Mouse (Mus musculus) stomach, embryonic 16.5 days (tissue): ENCODE results near the gene Sytl1. TPM values are rescaled to one million over a fixed set of nuclear protein-coding genes. Genes with fewer than 3 reads are reported as not detected.

ENCODE experiments used
- ATAC-seq: fragments of 200-750 bp; cut with Nextera tagmentation; 2 replicates; pipeline ENCODE4 v1.8.0; 2017; ENCODE audit warnings: moderate number of reproducible peaks, moderate TSS enrichment; ENCODE audit not compliant: insufficient read depth, low FRiP score
- H3K27ac ChIP-seq: fragments of 300-500 bp; sonication (generic); 2 replicates; pipeline ENCODE4 v1.5.1; 2014; ENCODE audit warnings: low read length
- H3K27me3 ChIP-seq: fragments of 300-500 bp; sonication (generic); 2 replicates; pipeline ENCODE4 v1.6.1; 2014; ENCODE audit warnings: low read length, control low read depth, mixed read lengths; ENCODE audit not compliant: control insufficient read depth, insufficient read depth
- H3K36me3 ChIP-seq: fragments of 300-500 bp; sonication (generic); 2 replicates; pipeline ENCODE4 v1.6.1; 2014; ENCODE audit warnings: low read length; ENCODE audit not compliant: control insufficient read depth, insufficient read depth
- H3K4me1 ChIP-seq: fragments of 300-500 bp; sonication (generic); 2 replicates; pipeline ENCODE4 v1.6.1; 2014; ENCODE audit warnings: low read length, control low read depth, mixed read lengths; ENCODE audit not compliant: control insufficient read depth, insufficient read depth
- H3K4me2 ChIP-seq: fragments of 300-500 bp; sonication (generic); 2 replicates; pipeline ENCODE4 v1.6.1; 2014; ENCODE audit warnings: low read depth, low read length, mixed read lengths
- H3K4me3 ChIP-seq: fragments of 300-500 bp; sonication (generic); replicated peaks from 2 replicates; pipeline ENCODE4 v1.5.1; 2014; ENCODE audit warnings: mild to moderate bottlenecking, low read length
- H3K9ac ChIP-seq: fragments of 300-500 bp; sonication (generic); 2 replicates; pipeline ENCODE4 v1.6.1; 2014; ENCODE audit warnings: low read length
- H3K9me3 ChIP-seq: fragments of 300-500 bp; sonication (generic); replicated peaks from 2 replicates; pipeline ENCODE4 v1.6.1; 2016; ENCODE audit warnings: low read length, control low read depth; ENCODE audit not compliant: control insufficient read depth
- WGBS: fragments of 180-500 bp; shearing (Covaris S2); extraction: QIAGEN DNeasy Blood & Tissue Kit; methylation state at CpG from one replicate; pipeline ENCODE4 v1.1.7; 2014; 5-methylcytosine and 5-hydroxymethylcytosine counted together
- polyA plus RNA-seq: library from polyadenylated mRNA; unstranded; fragments of >200 nt; fragmentation: Nextera tagmentation; extraction: Ambion mirVana; gene quantifications from 2 replicates; pipeline ENCODE4 v1.2.1, GENCODE M21; 2015

Gene Sytl1
- polyA plus RNA-seq, 1 experiment from 2014 or later: 52.0 TPM

- Histone ChIP-seq H3K9ac (no peak overlapping the region), H3K4me1 (peaks cover 17% of the 10 kb centered on the region), H3K9me3 (no peaks in the 10 kb centered on the region), H3K36me3 (no peaks in the 10 kb centered on the region), H3K4me2 (no peak overlapping the region), H3K4me3 (no peak overlapping the region), H3K27me3 (peaks cover 7% of the 10 kb centered on the region), H3K27ac (no peak overlapping the region)
- 5% methylated on average over 5 of the region's 5 CpGs for WGBS
- ATAC-seq: no peak
Measured at GRCm38 (mm10) chr4:133217641-133218040, 45.3 kb downstream of the Sytl1 start.

GRCm38 (mm10) chr4:133213661-133214060 is 49.3 kb downstream of the Sytl1 start:
- Histone ChIP-seq H3K27ac (no peak overlapping the region), H3K9ac (no peak overlapping the region), H3K36me3 (no peaks in the 10 kb centered on the region), H3K4me2 (peak overlapping the region; percentile 88; the same call in 1 of the 2 replicates), H3K4me3 (peak overlapping the region; percentile 64; the same call in 1 of the 2 replicates), H3K27me3 (peaks cover 10% of the 10 kb centered on the region), H3K4me1 (peaks cover 18% of the 10 kb centered on the region), H3K9me3 (no peaks in the 10 kb centered on the region)
- 13% methylated on average over 10 of the region's 10 CpGs for WGBS
- ATAC-seq: no peak

- Histone ChIP-seq H3K36me3 (no peaks in the 10 kb centered on the region), H3K4me2 (peak overlapping the region; percentile 88), H3K4me3 (peak overlapping the region; percentile 64), H3K9ac (no peak overlapping the region), H3K9me3 (no peaks in the 10 kb centered on the region), H3K27ac (no peak overlapping the region), H3K4me1 (peaks cover 18% of the 10 kb centered on the region), H3K27me3 (peaks cover 10% of the 10 kb centered on the region)
- ATAC-seq: no peak
- 3% methylated on average over 9 of the region's 9 CpGs for WGBS
Measured at GRCm38 (mm10) chr4:133213268-133213590, 49.7 kb downstream of the Sytl1 start.

GRCm38 (mm10) chr4:133212562-133213267 is 50.2 kb downstream of the Sytl1 start:
- Histone ChIP-seq H3K4me1 (peaks cover 18% of the 10 kb centered on the region), H3K27me3 (peaks cover 10% of the 10 kb centered on the region), H3K36me3 (no peaks in the 10 kb centered on the region), H3K9ac (peak overlapping the region; percentile 66), H3K27ac (no peak overlapping the region), H3K9me3 (no peaks in the 10 kb centered on the region), H3K4me3 (peak overlapping the region; percentile 64), H3K4me2 (peak overlapping the region; percentile 88)
- peak; percentile 84; the same call in 1 of the 2 replicates for ATAC-seq
- WGBS: 1% methylated on average over 44 of the region's 44 CpGs

GRCm38 (mm10) chr4:133211751-133212561 is 51.0 kb downstream of the Sytl1 start, which contains the start of the genes Cd164l2 and Gpr3:
Cd164l2 (plus strand) TSS chr4:133212131.
Gpr3 (minus strand) TSS chr4:133212536.
- Histone ChIP-seq H3K9me3 (no peaks in the 10 kb centered on the region), H3K27ac (no peak within 1 kb of the TSS), H3K4me2 (peak within 1 kb of the TSS; percentile 88), H3K27me3 (peaks cover 10% of the 10 kb centered on the region), H3K4me1 (peaks cover 18% of the 10 kb centered on the region), H3K9ac (peak within 1 kb of the TSS; percentile 66), H3K36me3 (no peaks in the 10 kb centered on the region), H3K4me3 (peak within 1 kb of the TSS; percentile 64)
- ATAC-seq: peak; percentile 44
- WGBS: 3% methylated on average over 51 of the region's 52 CpGs

- Histone ChIP-seq H3K27me3 (peaks cover 10% of the 10 kb centered on the region), H3K27ac (no peak overlapping the region), H3K4me3 (no peak overlapping the region), H3K4me2 (no peak overlapping the region), H3K9ac (no peak overlapping the region), H3K4me1 (peaks cover 18% of the 10 kb centered on the region), H3K36me3 (no peaks in the 10 kb centered on the region), H3K9me3 (no peaks in the 10 kb centered on the region)
- WGBS: 94% methylated on average over 19 of the region's 19 CpGs
- no peak for ATAC-seq
Measured at GRCm38 (mm10) chr4:133210788-133211390, 52.0 kb downstream of the Sytl1 start.

- Histone ChIP-seq H3K9ac (no peak overlapping the region), H3K9me3 (no peaks in the 10 kb centered on the region), H3K36me3 (no peaks in the 10 kb centered on the region), H3K27me3 (peaks cover 10% of the 10 kb centered on the region), H3K27ac (no peak overlapping the region), H3K4me3 (no peak overlapping the region), H3K4me1 (peaks cover 18% of the 10 kb centered on the region), H3K4me2 (no peak overlapping the region)
- no peak for ATAC-seq
- WGBS: 90% methylated on average over 24 of the region's 24 CpGs
Measured at GRCm38 (mm10) chr4:133210023-133210787, 52.7 kb downstream of the Sytl1 start.

- WGBS: 5% methylated on average over 11 of the region's 11 CpGs
Measured at GRCm38 (mm10) chr4:133209366-133209765, 53.5 kb downstream of the Sytl1 start.

More at GRCm38 (mm10) chr4:133209366-133209765, 53.5 kb downstream of the Sytl1 start:
- Histone ChIP-seq H3K4me3 (no peak overlapping the region), H3K27ac (no peak overlapping the region), H3K4me1 (peaks cover 22% of the 10 kb centered on the region), H3K9ac (no peak overlapping the region), H3K4me2 (no peak overlapping the region), H3K9me3 (no peaks in the 10 kb centered on the region), H3K27me3 (peaks cover 8% of the 10 kb centered on the region), H3K36me3 (no peaks in the 10 kb centered on the region)
- no peak for ATAC-seq
